Comparison of ENCODE assay signal across 7 mouse cellular contexts in the genomic region with DNA sequence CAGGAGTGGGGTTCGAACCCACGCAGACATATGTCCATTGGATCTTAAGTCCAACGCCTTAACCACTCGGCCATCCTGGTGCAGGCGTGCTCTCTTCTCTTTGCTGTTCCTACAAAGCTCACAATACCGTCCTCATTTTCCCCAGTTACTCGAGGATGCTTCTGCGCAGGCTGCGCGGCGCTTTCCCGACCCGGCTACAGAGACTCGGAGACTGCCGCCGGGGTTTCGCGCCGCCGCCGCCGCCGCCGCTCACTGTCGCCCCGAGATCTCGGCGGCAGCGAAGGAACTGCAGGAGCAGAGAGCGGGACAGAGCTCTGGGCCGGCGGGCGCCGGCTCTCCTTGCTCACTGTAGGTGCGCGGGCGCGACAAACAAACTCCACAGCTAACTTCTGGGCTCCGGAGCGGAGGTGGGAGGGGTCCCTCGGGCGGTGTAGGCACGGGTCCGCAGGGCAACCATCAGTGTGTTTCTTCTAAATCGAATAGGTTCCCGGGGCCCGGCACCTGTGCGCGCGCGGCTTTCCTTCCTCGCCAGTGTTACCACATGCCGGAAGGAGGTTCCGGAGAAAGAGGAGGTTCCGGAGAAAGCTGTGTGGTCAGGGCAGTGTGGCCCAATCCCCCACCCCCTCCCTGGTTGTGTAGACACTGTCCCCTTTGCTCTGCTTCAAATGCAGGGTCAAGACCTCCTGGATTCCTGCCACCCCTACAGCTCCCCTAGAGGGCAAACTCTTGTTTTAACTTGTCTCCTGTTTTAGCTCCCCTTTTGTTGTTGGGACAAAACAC. TPM values are rescaled to one million over a fixed set of nuclear protein-coding genes. Genes with fewer than 3 reads are reported as not detected.
DNase-seq lines count a peak whose midpoint lies in the region; ATAC-seq lines count a peak whose summit lies in the region.

No protein-coding gene starts in this region.

- peak overlapping the region; percentile 62 for H3K9ac ChIP-seq in embryonic facial prominence, embryonic 11.5 days (replicated peaks; ENCODE audit: low read length)
- peak overlapping the region; percentile 74 for H3K9ac ChIP-seq in midbrain, embryonic 13.5 days (replicated peaks)

- peak overlapping the region; percentile 75 for H3K27ac ChIP-seq in embryonic facial prominence, embryonic 11.5 days (replicated peaks; ENCODE audit: low read depth, low read length)
- H3K27ac ChIP-seq in limb, embryonic 10.5 days: peak overlapping the region; percentile 90
- H3K27ac ChIP-seq in midbrain, embryonic 13.5 days: peak overlapping the region; percentile 83

- peak overlapping the region; percentile 50 for H3K4me3 ChIP-seq in embryonic facial prominence, embryonic 11.5 days (ENCODE audit: low read depth, low read length)
- peak overlapping the region; percentile 73 for H3K4me3 ChIP-seq in limb, embryonic 10.5 days
- peak overlapping the region; percentile 72 for H3K4me3 ChIP-seq in midbrain, embryonic 13.5 days (replicated peaks)

- H3K4me1 ChIP-seq in embryonic facial prominence, embryonic 11.5 days (ENCODE audit: control insufficient read depth, insufficient read depth, low read length): no peaks in the 10 kb centered on the region
- peaks cover 11% of the 10 kb centered on the region for H3K4me1 ChIP-seq in limb, embryonic 10.5 days
- peaks cover 8% of the 10 kb centered on the region for H3K4me1 ChIP-seq in midbrain, embryonic 13.5 days (replicated peaks)

- peak overlapping the region; percentile 38 for H3K4me2 ChIP-seq in embryonic facial prominence, embryonic 11.5 days (ENCODE audit: low read depth, low read length)
- peak overlapping the region; percentile 64 for H3K4me2 ChIP-seq in midbrain, embryonic 13.5 days (replicated peaks)

- DNase-seq in adrenal gland, postnatal 14 days: peak; percentile 92
- peak; percentile 97 for DNase-seq in embryonic facial prominence, embryonic 11.5 days (ENCODE audit: low spot score)
- DNase-seq in kidney, adult 11 months: peak; percentile 92
- peak; percentile 98 for DNase-seq in limb, embryonic 10.5 days (ENCODE audit: low spot score)
- peak; percentile 92 for DNase-seq in spleen, adult 12 weeks (ENCODE audit: low spot score)

- no peaks in the 10 kb centered on the region for H3K27me3 ChIP-seq in embryonic facial prominence, embryonic 11.5 days (ENCODE audit: control insufficient read depth, insufficient read depth, low read length)
- H3K27me3 ChIP-seq in limb, embryonic 10.5 days (ENCODE audit: low read depth, poor library complexity, severe bottlenecking): no peaks in the 10 kb centered on the region
- H3K27me3 ChIP-seq in midbrain, embryonic 13.5 days: no peaks in the 10 kb centered on the region

- no peaks in the 10 kb centered on the region for H3K36me3 ChIP-seq in embryonic facial prominence, embryonic 11.5 days (replicated peaks; ENCODE audit: control insufficient read depth, insufficient read depth, low read depth, low read length)
- no peaks in the 10 kb centered on the region for H3K36me3 ChIP-seq in limb, embryonic 10.5 days
- no peaks in the 10 kb centered on the region for H3K36me3 ChIP-seq in midbrain, embryonic 13.5 days

- 1% methylated on average over 55 of the region's 55 CpGs for WGBS in embryonic facial prominence, embryonic 11.5 days
- under 1% methylated on average over 55 of the region's 55 CpGs for WGBS in limb, embryonic 10.5 days
- under 1% methylated on average over 55 of the region's 55 CpGs for WGBS in midbrain, embryonic 13.5 days

- no peaks in the 10 kb centered on the region for H3K9me3 ChIP-seq in embryonic facial prominence, embryonic 11.5 days (replicated peaks; ENCODE audit: control insufficient read depth, low read length)
- 0 out of 2 replicates have a peak, but pooled peaks cover 3% of the 10 kb centered on the region for H3K9me3 ChIP-seq in limb, embryonic 10.5 days (replicated peaks)
- no peaks in the 10 kb centered on the region for H3K9me3 ChIP-seq in midbrain, embryonic 13.5 days

- peak; percentile 93 for ATAC-seq in embryonic facial prominence, embryonic 11.5 days (replicated peaks; ENCODE audit: insufficient number of reproducible peaks, low FRiP score, low TSS enrichment, low read depth)
- ATAC-seq in granulocyte monocyte progenitor cell, adult 5-6 weeks (replicated peaks; ENCODE audit: poor library complexity, severe bottlenecking): peak; percentile 82
- ATAC-seq in midbrain, embryonic 13.5 days: peak; percentile 96

RNA-seq across cellular contexts. Expression of a gene that starts 41.3 kb away (rescaled TPM):
- total RNA-seq in adrenal gland, postnatal 14 days (2021): 6.2 and 6.7 TPM in 2 replicates
- 1.9 and 2.3 TPM in 2 replicates for polyA plus RNA-seq in embryonic facial prominence, embryonic 11.5 days (2014; fragmentation: Nextera tagmentation; extraction: Ambion mirVana)
- 7.4 and 9.1 TPM in 2 replicates for total RNA-seq in granulocyte monocyte progenitor cell, adult 5-6 weeks (2014; fragmentation: Nextera tagmentation)
- total RNA-seq in granulocyte monocyte progenitor cell, adult 5-6 weeks (2017): 5.9 and 8.7 TPM in 2 replicates
- polyA plus RNA-seq in limb, embryonic 10.5 days (2016; fragmentation: Nextera tagmentation; extraction: Ambion mirVana): 0.92 and 1.2 TPM in 2 replicates
- polyA plus RNA-seq in midbrain, embryonic 13.5 days (2015; fragmentation: Nextera tagmentation; extraction: Ambion mirVana): 0.88 and 1.2 TPM in 2 replicates

RNA-seq across cellular contexts. Expression of a gene that starts 53.6 kb away (rescaled TPM):
- total RNA-seq in adrenal gland, postnatal 14 days (2021): 95.5 and 99.1 TPM in 2 replicates
- polyA plus RNA-seq in embryonic facial prominence, embryonic 11.5 days (2014; fragmentation: Nextera tagmentation; extraction: Ambion mirVana): 47.4 and 51.9 TPM in 2 replicates
- total RNA-seq in granulocyte monocyte progenitor cell, adult 5-6 weeks (2014; fragmentation: Nextera tagmentation): 23.3 and 28.4 TPM in 2 replicates
- 26.6 TPM in 2 replicates for total RNA-seq in granulocyte monocyte progenitor cell, adult 5-6 weeks (2017)
- 40.2 and 49.0 TPM in 2 replicates for polyA plus RNA-seq in limb, embryonic 10.5 days (2016; fragmentation: Nextera tagmentation; extraction: Ambion mirVana)
- 21.9 and 23.6 TPM in 2 replicates for polyA plus RNA-seq in midbrain, embryonic 13.5 days (2015; fragmentation: Nextera tagmentation; extraction: Ambion mirVana)

Comparison
In these comparisons a context has a peak if more than half of its experiments do, and no peak if none do; other contexts are left out.
1. Peak in every context shown above with its lines: DNase-seq, ATAC-seq, H3K4me3 ChIP-seq and H3K27ac ChIP-seq.